Mouse (Mus musculus): Measurements from ENCODE around the gene Galnt11. TPM values are rescaled to one million over a fixed set of nuclear protein-coding genes. Genes with fewer than 3 reads are reported as not detected.

Gene Galnt11
- total and polyA plus RNA-seq, 3 experiments: 12.6 to 13.6 TPM; not detected in 1

DNA sequence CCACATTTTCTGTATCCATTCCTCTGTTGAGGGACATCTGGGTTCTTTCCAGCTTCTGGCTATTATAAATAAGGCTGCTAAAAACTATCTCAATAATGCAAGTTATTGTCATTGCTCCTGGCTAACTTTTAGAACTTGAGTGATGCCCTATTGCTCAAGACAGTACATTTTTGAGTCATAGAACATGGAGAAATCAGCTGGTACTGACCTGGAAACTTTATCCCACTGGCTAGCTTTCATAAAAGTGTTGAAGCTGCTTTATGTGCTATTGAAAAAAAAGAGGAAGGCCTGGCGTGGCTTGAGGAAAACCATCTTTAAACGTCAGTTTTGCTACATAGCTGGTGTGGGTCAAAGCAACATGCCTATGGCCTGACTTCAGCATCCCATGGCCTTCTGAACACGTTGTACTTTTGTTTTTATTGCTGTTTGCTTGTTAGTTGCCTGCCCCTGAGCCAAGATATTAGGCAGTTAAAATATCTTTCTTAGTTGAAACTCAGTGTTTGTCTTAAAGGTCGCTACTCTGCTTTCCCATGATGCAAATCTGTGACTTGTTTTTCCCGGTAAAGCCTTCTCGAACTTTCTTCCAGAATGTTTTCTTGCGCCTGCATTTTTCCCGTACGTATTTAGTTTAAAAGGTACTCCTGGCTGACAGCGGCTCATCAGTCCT is 24.2 kb downstream of the Galnt11 start:
- Histone ChIP-seq H3K27me3 (ENCODE audit: control insufficient read depth in 1 of 2, insufficient read depth in 2 of 2, low read length in 2 of 2) (no peaks in the 10 kb centered on the region), H3K36me3 (ENCODE audit: control insufficient read depth in 1 of 2, insufficient read depth in 2 of 2, low read length in 2 of 2) (no peaks in the 10 kb centered on the region)
- TF ChIP-seq POLR2A (IDR thresholded peaks at IDR 0.05; ENCODE audit: control insufficient read depth in 1 of 2, insufficient read depth in 1 of 2, low read depth in 1 of 2, low read length in 2 of 2, poor library complexity in 1 of 2): no peak
- no peak for TF ChIP-seq HCFC1 (IDR thresholded peaks at IDR 0.05; ENCODE audit: low read depth, low read length)
- TF ChIP-seq MAX (IDR thresholded peaks at IDR 0.05; ENCODE audit: low read length): no peak
- TF ChIP-seq ZNF384 (IDR thresholded peaks at IDR 0.05; ENCODE audit: low read depth, low read length): no peak
- TF ChIP-seq CHD1 (IDR thresholded peaks at IDR 0.05; ENCODE audit: low read depth, low read length): no peak
- TF ChIP-seq E2F4 (IDR thresholded peaks at IDR 0.05; ENCODE audit: borderline replicate concordance, low read depth, low read length): no peak
- TF ChIP-seq MAFK (IDR thresholded peaks at IDR 0.05; ENCODE audit: borderline replicate concordance, low read depth, low read length): no peak
- no peak for TF ChIP-seq MEF2A (IDR thresholded peaks at IDR 0.05; ENCODE audit: extremely low read depth, insufficient replicate concordance, low read depth, low read length, poor library complexity, severe bottlenecking)
- TF ChIP-seq ETS1 (IDR thresholded peaks at IDR 0.05; ENCODE audit: low read depth, low read length): no peak
- TF ChIP-seq BHLHE40 (IDR thresholded peaks at IDR 0.05; ENCODE audit: borderline replicate concordance, low read depth, low read length): no peak
- no peak for TF ChIP-seq NRF1 (IDR thresholded peaks at IDR 0.05; ENCODE audit: insufficient read depth, low read depth, low read length, poor library complexity, severe bottlenecking)
- no peak for TF ChIP-seq POLR2AphosphoS5 (IDR thresholded peaks at IDR 0.05; ENCODE audit: borderline replicate concordance, low read depth, low read length)
- no peak for TF ChIP-seq ELF1 (IDR thresholded peaks at IDR 0.05; ENCODE audit: low read depth, low read length)
- no peak for TF ChIP-seq MXI1 (IDR thresholded peaks at IDR 0.05; ENCODE audit: low read depth, low read length)
- no peak for TF ChIP-seq UBTF (IDR thresholded peaks at IDR 0.05; ENCODE audit: borderline replicate concordance, insufficient read depth, low read depth, low read length)

GRCm38 (mm10) chr5:25246473-25246865 is 24.8 kb downstream of the Galnt11 start:
- Histone ChIP-seq H3K27me3 (ENCODE audit: control insufficient read depth in 1 of 2, insufficient read depth in 2 of 2, low read length in 2 of 2) (no peaks in the 10 kb centered on the region), H3K4me3 (ENCODE audit: control insufficient read depth in 1 of 2, insufficient read depth in 1 of 2, low read depth in 2 of 2, low read length in 2 of 2) (no peak overlapping the region), H3K9ac (ENCODE audit: control insufficient read depth, low read depth, low read length, poor library complexity, severe bottlenecking) (no peak overlapping the region), H3K27ac (ENCODE audit: control insufficient read depth, low read depth, low read length) (no peak overlapping the region), H3K36me3 (ENCODE audit: control insufficient read depth in 1 of 2, insufficient read depth in 2 of 2, low read length in 2 of 2) (no peaks in the 10 kb centered on the region), H3K9me3 (replicated peaks; ENCODE audit: insufficient read depth, low read length) (no peaks in the 10 kb centered on the region), H3K79me2 (ENCODE audit: control insufficient read depth, insufficient read depth, low read length, poor library complexity) (no peaks in the 10 kb centered on the region), H3K4me1 (ENCODE audit: control insufficient read depth in 1 of 2, insufficient read depth in 2 of 2, low read length in 2 of 2) (no peaks in the 10 kb centered on the region)
- DNase-seq (ENCODE audit: low read depth, low spot score): no peak
- TF ChIP-seq SMC3 (IDR thresholded peaks at IDR 0.05; ENCODE audit: low read depth, low read length): no peak
- no peak for TF ChIP-seq NRF1 (IDR thresholded peaks at IDR 0.05; ENCODE audit: insufficient read depth, low read depth, low read length, poor library complexity, severe bottlenecking)
- TF ChIP-seq USF2 (IDR thresholded peaks at IDR 0.05; ENCODE audit: borderline replicate concordance in 1 of 2, insufficient read depth in 1 of 2, low read depth in 1 of 2, low read length in 2 of 2): no peak
- no peak for TF ChIP-seq MXI1 (IDR thresholded peaks at IDR 0.05; ENCODE audit: low read depth, low read length)
- TF ChIP-seq GATA1 (IDR thresholded peaks at IDR 0.05; ENCODE audit: low read depth, low read length): no peak
- TF ChIP-seq MYB (IDR thresholded peaks at IDR 0.05; ENCODE audit: low read depth, low read length): no peak
- TF ChIP-seq POLR2A (IDR thresholded peaks at IDR 0.05; ENCODE audit: control insufficient read depth in 1 of 2, insufficient read depth in 1 of 2, low read depth in 1 of 2, low read length in 2 of 2, poor library complexity in 1 of 2): no peak
- TF ChIP-seq MYC (IDR thresholded peaks at IDR 0.05; ENCODE audit: low read depth, low read length): no peak
- TF ChIP-seq UBTF (IDR thresholded peaks at IDR 0.05; ENCODE audit: borderline replicate concordance, insufficient read depth, low read depth, low read length): no peak
- TF ChIP-seq SIN3A (IDR thresholded peaks at IDR 0.05; ENCODE audit: low read length): no peak
- no peak for TF ChIP-seq KAT2A (conservative IDR thresholded peaks at IDR 0.05; ENCODE audit: low read depth, low read length)
- TF ChIP-seq MAFK (IDR thresholded peaks at IDR 0.05; ENCODE audit: borderline replicate concordance, low read depth, low read length): no peak

More for the DNA sequence above, 24.2 kb downstream of the Galnt11 start:
- H3K27ac ChIP-seq (ENCODE audit: control insufficient read depth, low read depth, low read length): no peak overlapping the region
- no peak overlapping the region for H3K9ac ChIP-seq (ENCODE audit: control insufficient read depth, low read depth, low read length, poor library complexity, severe bottlenecking)
- no peak for DNase-seq (ENCODE audit: low read depth, low spot score)
- no peak overlapping the region for H3K4me3 ChIP-seq (ENCODE audit: control insufficient read depth in 1 of 2, insufficient read depth in 1 of 2, low read depth in 2 of 2, low read length in 2 of 2)
- no peaks in the 10 kb centered on the region for H3K9me3 ChIP-seq (replicated peaks; ENCODE audit: insufficient read depth, low read length)
- no peaks in the 10 kb centered on the region for H3K79me2 ChIP-seq (ENCODE audit: control insufficient read depth, insufficient read depth, low read length, poor library complexity)
- no peaks in the 10 kb centered on the region for H3K4me1 ChIP-seq (ENCODE audit: control insufficient read depth in 1 of 2, insufficient read depth in 2 of 2, low read length in 2 of 2)

Data from MEL (cell line).